Mouse (Mus musculus): Measurements from ENCODE around the gene Jsrp1. TPM values are rescaled to one million over a fixed set of nuclear protein-coding genes. Genes with fewer than 3 reads are reported as not detected.

Jsrp1 gene
- polyA plus RNA-seq, 1 experiment from 2014 or later, result 0.45 TPM

DNA sequence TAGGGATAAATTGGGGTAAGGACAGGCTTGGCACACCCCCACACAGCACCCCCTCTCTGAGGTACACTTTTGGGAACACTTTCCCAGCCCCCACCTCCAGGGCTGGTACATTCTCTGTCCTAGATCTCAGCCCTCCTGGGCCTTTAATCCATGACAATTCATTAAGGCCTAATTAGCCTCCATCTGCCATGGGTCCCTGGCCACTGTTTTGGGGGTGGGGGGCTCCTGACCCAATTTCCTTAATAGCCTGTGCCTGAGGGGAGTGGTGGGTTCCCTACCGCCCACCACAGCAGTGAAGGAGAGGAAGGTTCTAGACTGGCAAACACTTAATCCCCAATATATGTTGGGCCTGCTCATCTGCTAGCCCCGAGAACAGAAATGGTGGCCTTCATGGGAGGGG lies 28.4 kb upstream of the Jsrp1 start:
- Histone ChIP-seq H3K9ac (replicated peaks; ENCODE audit: low read depth, low read length) (no peak overlapping the region), H3K4me1 (ENCODE audit: control insufficient read depth, insufficient read depth, low read length) (0 out of 2 replicates have a peak, but pooled peaks cover 4% of the 10 kb centered on the region), H3K4me3 (ENCODE audit: low read depth, low read length) (no peak overlapping the region), H3K9me3 (ENCODE audit: control insufficient read depth, low read depth, low read length) (no peaks in the 10 kb centered on the region), H3K36me3 (ENCODE audit: control insufficient read depth, insufficient read depth, low read length) (no peaks in the 10 kb centered on the region), H3K27ac (ENCODE audit: low read length) (no peak overlapping the region), H3K4me2 (replicated peaks; ENCODE audit: low read depth, low read length) (no peak overlapping the region), H3K27me3 (ENCODE audit: control insufficient read depth, insufficient read depth, low read length) (peaks cover 39% of the 10 kb centered on the region)
- 80% methylated on average over 2 of the region's 2 CpGs for WGBS
- no peak for ATAC-seq (ENCODE audit: insufficient number of reproducible peaks, insufficient read depth, low FRiP score, low read depth)

DNA sequence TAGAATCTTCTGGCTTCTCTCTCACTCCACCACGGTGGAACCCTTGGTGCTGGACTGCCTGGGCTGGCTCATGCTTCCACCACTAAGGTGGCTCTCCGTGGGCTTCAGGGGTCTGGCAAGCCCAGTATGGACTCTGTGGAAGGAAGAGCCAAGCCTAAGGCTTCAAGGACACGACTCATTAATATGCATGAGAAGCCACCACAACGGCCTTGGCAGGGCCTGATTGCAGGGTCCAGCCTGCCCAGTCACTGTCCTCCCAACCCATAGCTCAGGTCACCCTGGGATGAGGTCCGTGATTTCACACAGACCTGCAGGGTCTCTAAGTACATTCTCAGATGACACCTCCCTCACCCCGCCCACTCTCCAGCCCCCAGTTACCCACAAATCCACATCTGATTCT lies 26.6 kb upstream of the Jsrp1 start:
- H3K36me3 ChIP-seq (ENCODE audit: control insufficient read depth, insufficient read depth, low read length), result no peaks in the 10 kb centered on the region
- peaks cover 46% of the 10 kb centered on the region for H3K27me3 ChIP-seq (ENCODE audit: control insufficient read depth, insufficient read depth, low read length)
- no peak overlapping the region for H3K27ac ChIP-seq (ENCODE audit: low read length)
- no peak for ATAC-seq (ENCODE audit: insufficient number of reproducible peaks, insufficient read depth, low FRiP score, low read depth)
- WGBS, result 66% methylated on average over 6 of the region's 6 CpGs
- peaks cover 7% of the 10 kb centered on the region; the same call in 1 of the 2 replicates for H3K4me1 ChIP-seq (ENCODE audit: control insufficient read depth, insufficient read depth, low read length)
- H3K9ac ChIP-seq (replicated peaks; ENCODE audit: low read depth, low read length), result no peak overlapping the region
- H3K4me3 ChIP-seq (ENCODE audit: low read depth, low read length), result no peak overlapping the region
- peaks cover under 1% of the 10 kb centered on the region; the same call in 1 of the 2 replicates for H3K9me3 ChIP-seq (ENCODE audit: control insufficient read depth, low read depth, low read length)
- H3K4me2 ChIP-seq (replicated peaks; ENCODE audit: low read depth, low read length), result no peak overlapping the region

GRCm38 (mm10) chr10:80838346-80838912 lies 25.1 kb upstream of the Jsrp1 start:
- Histone ChIP-seq H3K4me2 (replicated peaks; ENCODE audit: low read depth, low read length) (no peak overlapping the region), H3K36me3 (ENCODE audit: control insufficient read depth, insufficient read depth, low read length) (no peaks in the 10 kb centered on the region), H3K4me1 (ENCODE audit: control insufficient read depth, insufficient read depth, low read length) (peaks cover 4% of the 10 kb centered on the region; the same call in 1 of the 2 replicates), H3K27ac (ENCODE audit: low read length) (no peak overlapping the region), H3K27me3 (ENCODE audit: control insufficient read depth, insufficient read depth, low read length) (peaks cover 38% of the 10 kb centered on the region), H3K9ac (replicated peaks; ENCODE audit: low read depth, low read length) (no peak overlapping the region), H3K9me3 (ENCODE audit: control insufficient read depth, low read depth, low read length) (peaks cover 5% of the 10 kb centered on the region; the same call in 1 of the 2 replicates), H3K4me3 (ENCODE audit: low read depth, low read length) (no peak overlapping the region)
- WGBS, result 65% methylated on average over 2 of the region's 2 CpGs
- no peak for ATAC-seq (ENCODE audit: insufficient number of reproducible peaks, insufficient read depth, low FRiP score, low read depth)

GRCm38 (mm10) chr10:80837827-80838226 lies 24.5 kb upstream of the Jsrp1 start:
- Histone ChIP-seq H3K4me3 (ENCODE audit: low read depth, low read length) (no peak overlapping the region), H3K27ac (ENCODE audit: low read length) (no peak overlapping the region), H3K9ac (replicated peaks; ENCODE audit: low read depth, low read length) (no peak overlapping the region), H3K4me1 (ENCODE audit: control insufficient read depth, insufficient read depth, low read length) (peaks cover 3% of the 10 kb centered on the region; the same call in 1 of the 2 replicates), H3K4me2 (replicated peaks; ENCODE audit: low read depth, low read length) (no peak overlapping the region), H3K27me3 (ENCODE audit: control insufficient read depth, insufficient read depth, low read length) (peaks cover 32% of the 10 kb centered on the region), H3K36me3 (ENCODE audit: control insufficient read depth, insufficient read depth, low read length) (no peaks in the 10 kb centered on the region), H3K9me3 (ENCODE audit: control insufficient read depth, low read depth, low read length) (peaks cover 5% of the 10 kb centered on the region; the same call in 1 of the 2 replicates)
- ATAC-seq (ENCODE audit: insufficient number of reproducible peaks, insufficient read depth, low FRiP score, low read depth), result no peak
- 24% methylated on average over 2 of the region's 2 CpGs for WGBS

DNA sequence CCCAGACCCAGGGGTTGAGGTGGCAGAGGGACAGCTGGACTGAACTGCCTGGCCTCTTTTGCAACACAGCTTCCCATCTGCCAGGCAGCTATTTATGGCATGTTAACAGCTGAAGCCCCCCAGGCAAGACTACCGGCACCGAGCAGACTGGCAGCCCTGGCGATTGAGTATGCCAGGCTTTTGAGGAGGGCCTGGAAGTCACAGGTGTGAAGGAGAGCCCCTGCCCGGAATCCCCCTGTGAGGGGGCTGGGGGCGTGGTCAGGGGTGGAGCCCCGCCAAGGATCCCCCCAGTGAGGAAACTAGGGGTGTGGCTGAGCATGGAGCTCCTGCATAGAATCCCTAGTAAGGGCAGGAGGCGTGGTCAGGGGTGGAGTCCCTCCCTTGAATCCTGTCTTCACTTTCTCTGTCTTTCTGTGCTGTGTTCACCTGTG lies 23.7 kb upstream of the Jsrp1 start:
- H3K9me3 ChIP-seq (ENCODE audit: control insufficient read depth, low read depth, low read length), result peaks cover 5% of the 10 kb centered on the region; the same call in 1 of the 2 replicates
- ATAC-seq (ENCODE audit: insufficient number of reproducible peaks, insufficient read depth, low FRiP score, low read depth), result no peak; the same call in 1 of the 2 replicates
- H3K27me3 ChIP-seq (ENCODE audit: control insufficient read depth, insufficient read depth, low read length), result peaks cover 24% of the 10 kb centered on the region
- no peak overlapping the region for H3K9ac ChIP-seq (replicated peaks; ENCODE audit: low read depth, low read length)
- WGBS, result 50% methylated on average over 7 of the region's 7 CpGs
- no peak overlapping the region for H3K4me3 ChIP-seq (ENCODE audit: low read depth, low read length)
- H3K27ac ChIP-seq (ENCODE audit: low read length), result no peak overlapping the region
- H3K4me2 ChIP-seq (replicated peaks; ENCODE audit: low read depth, low read length), result no peak overlapping the region
- H3K4me1 ChIP-seq (ENCODE audit: control insufficient read depth, insufficient read depth, low read length), result peaks cover 3% of the 10 kb centered on the region; the same call in 1 of the 2 replicates
- H3K36me3 ChIP-seq (ENCODE audit: control insufficient read depth, insufficient read depth, low read length), result no peaks in the 10 kb centered on the region

- peaks cover 22% of the 10 kb centered on the region for H3K27me3 ChIP-seq (ENCODE audit: control insufficient read depth, insufficient read depth, low read length)
- H3K4me2 ChIP-seq (replicated peaks; ENCODE audit: low read depth, low read length), result 0 out of 2 replicates have a peak overlapping the region, but pooled peaks have one; percentile 0
- 43% methylated on average over 30 of the region's 30 CpGs for WGBS
Measured at GRCm38 (mm10) chr10:80835617-80836016, 22.3 kb upstream of the Jsrp1 start.

GRCm38 (mm10) chr10:80832818-80833217 lies 19.5 kb upstream of the Jsrp1 start:
- H3K27ac ChIP-seq (ENCODE audit: low read length), result no peak overlapping the region
- no peak overlapping the region for H3K4me3 ChIP-seq (ENCODE audit: low read depth, low read length)
- peaks cover 20% of the 10 kb centered on the region for H3K4me1 ChIP-seq (ENCODE audit: control insufficient read depth, insufficient read depth, low read length)
- no peak for ATAC-seq (ENCODE audit: insufficient number of reproducible peaks, insufficient read depth, low FRiP score, low read depth)
- H3K36me3 ChIP-seq (ENCODE audit: control insufficient read depth, insufficient read depth, low read length), result peaks cover 11% of the 10 kb centered on the region
- no peak overlapping the region for H3K4me2 ChIP-seq (replicated peaks; ENCODE audit: low read depth, low read length)
- H3K27me3 ChIP-seq (ENCODE audit: control insufficient read depth, insufficient read depth, low read length), result peaks cover 22% of the 10 kb centered on the region
- 77% methylated on average over 7 of the region's 7 CpGs for WGBS
- no peak overlapping the region for H3K9ac ChIP-seq (replicated peaks; ENCODE audit: low read depth, low read length)
- H3K9me3 ChIP-seq (ENCODE audit: control insufficient read depth, low read depth, low read length), result peaks cover 5% of the 10 kb centered on the region; the same call in 1 of the 2 replicates

More at GRCm38 (mm10) chr10:80835617-80836016, 22.3 kb upstream of the Jsrp1 start:
- H3K27ac ChIP-seq (ENCODE audit: low read length), result no peak overlapping the region
- H3K4me1 ChIP-seq (ENCODE audit: control insufficient read depth, insufficient read depth, low read length), result peaks cover 9% of the 10 kb centered on the region
- ATAC-seq (ENCODE audit: insufficient number of reproducible peaks, insufficient read depth, low FRiP score, low read depth), result no peak
- no peaks in the 10 kb centered on the region for H3K36me3 ChIP-seq (ENCODE audit: control insufficient read depth, insufficient read depth, low read length)
- H3K9me3 ChIP-seq (ENCODE audit: control insufficient read depth, low read depth, low read length), result peaks cover 5% of the 10 kb centered on the region; the same call in 1 of the 2 replicates
- no peak overlapping the region for H3K4me3 ChIP-seq (ENCODE audit: low read depth, low read length)
- H3K9ac ChIP-seq (replicated peaks; ENCODE audit: low read depth, low read length), result no peak overlapping the region

- no peak overlapping the region for H3K27ac ChIP-seq (ENCODE audit: low read length)
- peaks cover 5% of the 10 kb centered on the region; the same call in 1 of the 2 replicates for H3K9me3 ChIP-seq (ENCODE audit: control insufficient read depth, low read depth, low read length)
- ATAC-seq (ENCODE audit: insufficient number of reproducible peaks, insufficient read depth, low FRiP score, low read depth), result peak; percentile 3; the same call in 1 of the 2 replicates
- no peak overlapping the region for H3K9ac ChIP-seq (replicated peaks; ENCODE audit: low read depth, low read length)
- no peak overlapping the region for H3K4me3 ChIP-seq (ENCODE audit: low read depth, low read length)
- peaks cover 24% of the 10 kb centered on the region for H3K4me1 ChIP-seq (ENCODE audit: control insufficient read depth, insufficient read depth, low read length)
- peaks cover 13% of the 10 kb centered on the region for H3K36me3 ChIP-seq (ENCODE audit: control insufficient read depth, insufficient read depth, low read length)
- WGBS, result 5% methylated on average over 9 of the region's 9 CpGs
- no peak overlapping the region for H3K4me2 ChIP-seq (replicated peaks; ENCODE audit: low read depth, low read length)
- peaks cover 17% of the 10 kb centered on the region for H3K27me3 ChIP-seq (ENCODE audit: control insufficient read depth, insufficient read depth, low read length)
Measured at GRCm38 (mm10) chr10:80831136-80831535, 17.8 kb upstream of the Jsrp1 start.
